Mouse (Mus musculus): ENCODE data around the gene Taok1.

GRCm38 (mm10) chr11:77624002-77624401, 16.4 kb upstream of the Taok1 start:
- TF ChIP-seq EP300 (optimal IDR thresholded peaks at IDR 0.05) (no peak), CTCF (IDR thresholded peaks at IDR 0.05; ENCODE audit: low read depth) (no peak)

Measured in stomach, postnatal 0 days (tissue).